Mouse (Mus musculus) heart, postnatal 0 days (tissue): Measurements from ENCODE around the gene Ado. TPM values are rescaled to one million over a fixed set of nuclear protein-coding genes. Genes with fewer than 3 reads are reported as not detected.

ENCODE experiments used
- ATAC-seq: fragments of 200-750 bp; cut with Nextera tagmentation; 2 replicates; pipeline ENCODE4 v1.8.0; 2017; ENCODE audit warnings: low read depth, moderate number of reproducible peaks, moderate library complexity; ENCODE audit not compliant: insufficient read depth
- DNase-seq: peaks from one replicate; pipeline ENCODE4 v3.0.0-alpha.2; 2016; ENCODE audit warnings: low spot score
- H3K27ac ChIP-seq: fragments of 300-500 bp; sonication (generic); 2 replicates; pipeline ENCODE4 v1.5.1; 2014; ENCODE audit warnings: low read depth, mild to moderate bottlenecking
- H3K27me3 ChIP-seq: fragments of 300-500 bp; sonication (generic); 2 replicates; pipeline ENCODE4 v1.6.1; 2014; ENCODE audit warnings: low read length, mixed read lengths; ENCODE audit not compliant: control insufficient read depth, insufficient read depth
- H3K36me3 ChIP-seq: fragments of 300-500 bp; sonication (generic); replicated peaks from 2 replicates; pipeline ENCODE4 v1.6.1; 2014; ENCODE audit warnings: low read length, mixed read lengths; ENCODE audit not compliant: control insufficient read depth, insufficient read depth
- H3K4me1 ChIP-seq: fragments of 300-500 bp; sonication (generic); 2 replicates; pipeline ENCODE4 v1.6.1; 2014; ENCODE audit warnings: antibody characterized with exemption; ENCODE audit not compliant: control insufficient read depth, insufficient read depth
- H3K4me2 ChIP-seq: fragments of 300-500 bp; sonication (generic); 2 replicates; pipeline ENCODE4 v1.6.1; 2014; ENCODE audit warnings: low read depth, mild to moderate bottlenecking, low read length, moderate library complexity
- H3K4me3 ChIP-seq: fragments of 300-500 bp; sonication (generic); 2 replicates; pipeline ENCODE4 v1.5.1; 2014; ENCODE audit warnings: low read depth, low read length
- H3K9ac ChIP-seq: fragments of 300-500 bp; sonication (generic); replicated peaks from 2 replicates; pipeline ENCODE4 v1.6.1; 2014; ENCODE audit warnings: low read depth, low read length, mixed read lengths
- H3K9me3 ChIP-seq: fragments of 300-500 bp; sonication (generic); replicated peaks from 2 replicates; pipeline ENCODE4 v1.6.1; 2016; ENCODE audit warnings: low read length; ENCODE audit not compliant: control insufficient read depth
- CTCF ChIP-seq: IDR thresholded peaks from 2 replicates; pipeline ENCODE4 v1.5.1; 2016; ENCODE audit warnings: antibody characterized with exemption, control low read depth, low read depth
- EP300 ChIP-seq: IDR thresholded peaks from 2 replicates; pipeline ENCODE4 v1.6.1; 2016; ENCODE audit warnings: antibody characterized with exemption, low read depth
- WGBS: fragments of 180-500 bp; shearing (Covaris S2); extraction: QIAGEN DNeasy Blood & Tissue Kit; methylation state at CpG from one replicate; pipeline ENCODE4 v1.1.7; 2014; 5-methylcytosine and 5-hydroxymethylcytosine counted together
- polyA plus RNA-seq: library from polyadenylated mRNA; unstranded; fragments of >200 nt; fragmentation: Nextera tagmentation; extraction: Ambion mirVana; gene quantifications from 2 replicates; pipeline ENCODE4 v1.2.1, GENCODE M21; 2015
- total RNA-seq: library from RNA; depleted of rRNA; stranded (reverse); fragments of >200 nt; gene quantifications from 2 replicates; pipeline ENCODE4 v1.2.3, GENCODE M21; 2014; ENCODE audit warnings: low replicate concordance; rRNA removed

Gene Ado
- total and polyA plus RNA-seq, 2 experiments from 2014 or later = 28.9 to 29.9 TPM

DNA sequence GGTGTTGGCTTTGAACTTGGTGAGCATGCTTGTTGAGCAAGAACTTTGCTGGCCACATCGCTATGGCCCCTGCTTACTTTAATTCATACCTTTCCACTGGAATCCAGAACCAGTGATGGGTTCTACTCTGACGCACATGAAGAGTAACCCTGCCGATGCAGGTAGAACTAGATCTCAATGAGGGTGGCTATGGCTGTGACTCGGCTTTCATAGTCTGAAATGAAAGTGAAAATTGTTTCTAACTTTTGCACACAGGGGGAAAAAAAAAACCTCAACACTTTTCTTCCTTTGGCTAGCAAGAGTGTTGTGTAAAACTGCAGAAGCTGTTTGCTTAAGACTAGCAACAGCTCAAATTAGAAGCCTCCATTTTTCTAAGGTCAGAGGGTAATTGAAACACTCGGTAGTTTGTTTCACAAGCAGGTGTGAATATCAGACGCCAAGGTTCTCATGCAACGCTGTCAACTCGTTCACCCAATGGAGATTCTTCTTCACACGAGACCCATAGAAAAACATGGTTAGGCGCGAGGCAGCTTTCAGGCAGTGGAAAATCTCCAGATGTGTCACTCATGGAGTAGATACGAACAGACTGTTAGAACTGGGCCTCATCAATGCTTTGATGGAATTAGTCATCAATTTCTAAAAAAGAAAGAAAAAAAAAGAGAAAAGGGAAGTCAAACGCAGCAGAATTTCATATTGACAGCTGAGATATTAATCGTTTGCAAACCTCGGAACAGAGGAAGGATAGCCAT lies 51.4 kb downstream of the Ado start:
- H3K4me2 ChIP-seq = no peak overlapping the region
- no peak overlapping the region for H3K4me3 ChIP-seq
- no peak for TF ChIP-seq CTCF
- TF ChIP-seq EP300 = no peak
- no peak for ATAC-seq
- no peak for DNase-seq
- H3K27me3 ChIP-seq = no peaks in the 10 kb centered on the region
- no peaks in the 10 kb centered on the region for H3K36me3 ChIP-seq
- no peaks in the 10 kb centered on the region for H3K9me3 ChIP-seq
- no peak overlapping the region for H3K9ac ChIP-seq
- WGBS = 80% methylated on average over 15 of the region's 15 CpGs
- no peak overlapping the region for H3K27ac ChIP-seq
- no peaks in the 10 kb centered on the region for H3K4me1 ChIP-seq

Other genes starting within 250 kb of the Ado start
- 3.6 and 4.1 TPM in 2 replicates for gene Egr2, start 13.5 kb downstream of the Ado start, total RNA-seq
- 0.60 and 0.73 TPM in 2 replicates for gene Egr2, start 13.5 kb downstream of the Ado start, polyA plus RNA-seq